Mouse (Mus musculus) liver, embryonic 14.5 days (tissue): ENCODE data around the gene Slc2a9. TPM values are rescaled to one million over a fixed set of nuclear protein-coding genes. Genes with fewer than 3 reads are reported as not detected.

Source experiments
- ATAC-seq: fragments of 200-750 bp; cut with Nextera tagmentation; 2 replicates; pipeline ENCODE4 v1.8.0; 2017; ENCODE audit warnings: moderate number of reproducible peaks, mild to moderate bottlenecking, moderate library complexity; ENCODE audit not compliant: insufficient read depth
- DNase-seq, 3 experiments: peaks; one replicate each; pipeline ENCODE4 v3.0.0-alpha.2; 2012 to 2013; ENCODE audit warnings: low read depth in 3 of 3, low spot score in 3 of 3
- H3K27ac ChIP-seq: fragments of 300-500 bp; sonication (generic); 2 replicates; pipeline ENCODE4 v1.5.1; 2014; ENCODE audit warnings: moderate library complexity, mild to moderate bottlenecking, control low read depth, inconsistent platforms
- H3K27me3 ChIP-seq: fragments of 300-500 bp; sonication (generic); 2 replicates; pipeline ENCODE4 v1.6.1; 2014; ENCODE audit warnings: mild to moderate bottlenecking, low read length, moderate library complexity; ENCODE audit not compliant: control insufficient read depth, insufficient read depth
- H3K36me3 ChIP-seq: fragments of 300-500 bp; sonication (generic); replicated peaks from 2 replicates; pipeline ENCODE4 v1.6.1; 2014; ENCODE audit warnings: low read depth; ENCODE audit not compliant: control insufficient read depth, insufficient read depth
- H3K4me1 ChIP-seq, 2 experiments: fragments of 200-500 bp in 1 of 2; fragments of 300-500 bp in 1 of 2; sonication (generic) in 1 of 2; replicated peaks; 2 replicates each; pipeline ENCODE4 v1.6.1; 2012 to 2014; ENCODE audit warnings: antibody characterized with exemption in 1 of 2, inconsistent platforms in 1 of 2, low read length in 1 of 2; ENCODE audit not compliant: control insufficient read depth in 2 of 2, insufficient read depth in 2 of 2
- H3K4me2 ChIP-seq: fragments of 300-500 bp; sonication (generic); 2 replicates; pipeline ENCODE4 v1.6.1; 2014; ENCODE audit warnings: low read depth, mild to moderate bottlenecking, control low read depth, moderate library complexity
- H3K4me3 ChIP-seq, 2 experiments: fragments of 200-500 bp in 1 of 2; fragments of 300-500 bp in 1 of 2; sonication (generic) in 1 of 2; 2 replicates each; pipeline ENCODE4 v1.5.1; 2012 to 2014; ENCODE audit warnings: low read depth in 2 of 2, low read length in 2 of 2, mild to moderate bottlenecking in 2 of 2, control low read depth in 1 of 2, inconsistent platforms in 1 of 2, moderate library complexity in 1 of 2; ENCODE audit not compliant: insufficient read depth in 1 of 2
- H3K9ac ChIP-seq: fragments of 300-500 bp; sonication (generic); replicated peaks from 2 replicates; pipeline ENCODE4 v1.6.1; 2014; ENCODE audit warnings: mild to moderate bottlenecking, control low read depth, moderate library complexity
- H3K9me3 ChIP-seq: fragments of 300-500 bp; sonication (generic); 2 replicates; pipeline ENCODE4 v1.6.1; 2016; ENCODE audit warnings: low read length, mixed read lengths; ENCODE audit not compliant: control insufficient read depth
- CTCF ChIP-seq: IDR thresholded peaks from 2 replicates; pipeline ENCODE4 v1.5.1; 2016; ENCODE audit warnings: antibody characterized with exemption, low read depth, control low read depth
- EP300 ChIP-seq: IDR thresholded peaks from 2 replicates; pipeline ENCODE4 v1.6.1; 2016; ENCODE audit warnings: antibody characterized with exemption, low read depth
- WGBS: fragments of 180-500 bp; shearing (Covaris S2); extraction: QIAGEN DNeasy Blood & Tissue Kit; methylation state at CpG from one replicate; pipeline ENCODE4 v1.1.7; 2014; ENCODE audit not compliant: insufficient replicate concordance; 5-methylcytosine and 5-hydroxymethylcytosine counted together
- polyA plus RNA-seq, 2 experiments: library from polyadenylated mRNA; depleted of rRNA in 1 of 2; stranded (reverse) in 1 of 2; unstranded in 1 of 2; fragments of >200 nt; fragmentation: Nextera tagmentation in 1 of 2; extraction: Ambion mirVana in 1 of 2; gene quantifications; 2 replicates each; pipeline versions ENCODE4 v1.2.1 to v1.2.3; 2012 to 2014

Slc2a9 gene
- polyA plus RNA-seq, 2 experiments, result 1.6 to 1.9 TPM

DNA sequence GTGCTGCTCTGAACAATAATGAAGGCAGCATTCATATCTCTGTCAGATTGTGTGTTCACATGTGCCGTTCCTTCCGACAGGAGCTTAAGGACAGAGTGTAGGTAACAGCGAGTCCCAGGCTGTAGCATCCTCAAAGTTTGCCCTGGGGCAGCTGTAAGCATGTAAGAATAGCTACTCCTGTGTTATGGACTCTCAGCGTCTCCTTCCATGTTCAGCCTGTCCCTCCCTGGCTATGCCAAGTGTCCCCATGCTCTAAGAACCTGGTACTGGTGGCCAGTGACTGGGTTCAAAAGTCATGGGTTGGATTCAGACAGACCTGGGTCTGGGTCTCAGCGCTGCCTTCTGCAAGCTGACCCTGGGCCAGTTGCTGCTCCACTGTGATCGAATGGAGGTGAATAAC lies 32.1 kb downstream of the Slc2a9 start:
- no peak for DNase-seq
- H3K4me2 ChIP-seq, result no peak overlapping the region
- TF ChIP-seq CTCF (no peak), EP300 (no peak)
- H3K4me3 ChIP-seq, result no peak overlapping the region
- no peak for ATAC-seq
- no peaks in the 10 kb centered on the region for H3K9me3 ChIP-seq
- no peak overlapping the region for H3K27ac ChIP-seq
- H3K36me3 ChIP-seq, result no peaks in the 10 kb centered on the region
- H3K9ac ChIP-seq, result no peak overlapping the region
- peaks cover 0 to 8% of the 10 kb centered on the region in 2 experiments; a peak in 1 of 4 replicates for H3K4me1 ChIP-seq
- no peaks in the 10 kb centered on the region for H3K27me3 ChIP-seq
- 67% methylated on average over 6 of the region's 6 CpGs for WGBS

DNA sequence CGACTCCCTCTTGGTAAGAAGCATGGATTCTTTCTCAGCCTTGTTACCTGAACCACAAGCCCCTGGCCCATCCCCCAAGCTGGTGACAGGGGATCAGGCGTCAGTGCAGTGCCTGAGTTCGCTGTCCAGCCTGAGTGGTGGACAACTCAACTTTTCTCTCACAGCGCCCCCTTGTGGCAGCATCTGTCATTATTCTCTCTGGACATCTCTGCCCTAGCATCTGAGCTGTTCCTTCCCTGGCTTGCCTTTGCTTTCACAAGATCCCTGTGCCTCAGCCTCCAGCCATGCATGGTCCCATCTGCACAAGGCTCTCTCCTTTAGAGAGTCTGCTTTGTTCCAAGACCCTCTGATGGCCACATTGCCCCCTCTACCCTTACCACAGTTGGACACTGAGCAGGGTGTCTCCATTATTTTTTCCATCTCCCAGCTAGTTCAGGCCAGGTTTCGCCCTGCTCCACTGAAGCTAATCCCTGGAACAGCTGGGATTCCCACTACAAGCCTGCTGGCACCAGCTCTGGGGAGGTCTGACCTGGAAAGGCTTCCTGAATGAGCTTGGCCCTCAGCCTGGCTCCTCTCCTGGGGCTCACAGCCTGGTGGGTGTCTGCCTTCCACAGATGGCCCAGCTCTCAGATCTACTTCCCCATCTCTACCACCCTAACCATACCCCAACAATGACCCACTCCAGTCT lies 32.9 kb downstream of the Slc2a9 start:
- no peaks in the 10 kb centered on the region for H3K36me3 ChIP-seq
- TF ChIP-seq CTCF (peak; percentile 93), EP300 (no peak)
- 24% methylated on average over 5 of the region's 5 CpGs for WGBS
- H3K27me3 ChIP-seq, result no peaks in the 10 kb centered on the region
- H3K4me2 ChIP-seq, result no peak overlapping the region
- H3K27ac ChIP-seq, result no peak overlapping the region
- no peaks in the 10 kb centered on the region for H3K9me3 ChIP-seq
- no peak overlapping the region for H3K4me3 ChIP-seq
- ATAC-seq (peak; percentile 43; the same call in 1 of the 2 replicates), DNase-seq (peak; percentile 39 to 45 (median 40))
- no peak overlapping the region for H3K9ac ChIP-seq
- peaks cover 0 to 8% of the 10 kb centered on the region in 2 experiments; a peak in 1 of 4 replicates for H3K4me1 ChIP-seq

- H3K4me3 ChIP-seq, result no peak overlapping the region
- H3K4me1 ChIP-seq, result peaks cover 0 to 8% of the 10 kb centered on the region in 2 experiments; a peak in 1 of 4 replicates
- H3K9ac ChIP-seq, result no peak overlapping the region
- no peaks in the 10 kb centered on the region for H3K36me3 ChIP-seq
- ATAC-seq (no peak), DNase-seq (no peak)
- no peak overlapping the region for H3K27ac ChIP-seq
- 46% methylated on average over 5 of the region's 5 CpGs for WGBS
- no peaks in the 10 kb centered on the region for H3K27me3 ChIP-seq
- no peak overlapping the region for H3K4me2 ChIP-seq
- no peak for TF ChIP-seq EP300
- TF ChIP-seq CTCF, result no peak
- H3K9me3 ChIP-seq, result no peaks in the 10 kb centered on the region
Observed at GRCm38 (mm10) chr5:38466569-38467110, 36.3 kb downstream of the Slc2a9 start.

DNA sequence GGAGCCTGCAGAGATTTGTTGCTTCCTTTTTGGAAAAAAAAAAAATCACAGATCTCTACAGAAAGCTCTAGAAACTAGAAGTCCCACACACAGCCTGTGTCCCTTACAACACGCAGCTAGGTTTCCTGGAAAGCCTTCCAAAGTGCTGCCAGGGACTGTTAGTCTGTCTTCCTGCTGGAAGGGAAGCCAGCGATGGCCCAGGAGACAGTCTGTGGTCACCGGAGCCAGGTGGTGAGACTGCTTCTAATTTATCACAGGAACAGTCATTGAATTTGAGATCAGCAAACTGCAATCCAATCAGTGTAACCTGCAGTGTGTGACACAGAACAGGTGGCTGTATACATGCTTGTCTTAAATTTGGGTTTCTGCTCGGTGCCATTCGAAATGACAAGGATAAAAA lies 41.7 kb downstream of the Slc2a9 start:
- H3K9me3 ChIP-seq, result no peaks in the 10 kb centered on the region
- no peak overlapping the region for H3K9ac ChIP-seq
- no peaks in the 10 kb centered on the region for H3K36me3 ChIP-seq
- no peak overlapping the region for H3K4me3 ChIP-seq
- no peaks in the 10 kb centered on the region for H3K27me3 ChIP-seq
- no peak overlapping the region for H3K27ac ChIP-seq
- ATAC-seq (no peak), DNase-seq (no peak)
- H3K4me1 ChIP-seq, result 0 out of 4 replicates have a peak, but pooled peaks cover 0 to under 1% of the 10 kb centered on the region in 2 experiments
- H3K4me2 ChIP-seq, result no peak overlapping the region
- TF ChIP-seq EP300 (no peak), CTCF (no peak)
- WGBS, result 64% methylated on average over 5 of the region's 5 CpGs

DNA sequence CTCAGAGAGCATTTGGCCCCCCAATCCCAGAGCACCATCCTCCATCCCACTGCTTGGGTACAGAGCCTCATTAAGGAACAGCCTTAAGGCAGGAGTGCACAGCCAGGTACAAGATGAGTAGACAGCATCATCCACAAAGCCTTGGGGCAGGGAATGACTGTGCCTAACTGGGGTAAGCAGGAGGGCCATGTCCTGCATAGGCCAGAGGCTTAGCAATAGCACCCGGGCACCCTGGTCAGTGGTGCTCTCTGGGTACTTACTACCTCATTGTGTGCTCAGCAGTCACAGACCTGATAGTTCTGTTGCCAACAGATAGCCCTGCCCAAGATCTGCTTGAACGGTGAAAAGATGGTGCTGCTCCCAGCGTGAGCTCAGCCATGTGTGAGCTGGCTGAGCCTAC lies 52.0 kb downstream of the Slc2a9 start:
- H3K9me3 ChIP-seq, result no peaks in the 10 kb centered on the region
- H3K36me3 ChIP-seq, result no peaks in the 10 kb centered on the region
- H3K4me2 ChIP-seq, result no peak overlapping the region
- 63% methylated on average over 3 of the region's 3 CpGs for WGBS
- no peak overlapping the region for H3K4me3 ChIP-seq
- H3K9ac ChIP-seq, result no peak overlapping the region
- TF ChIP-seq CTCF (no peak), EP300 (no peak)
- no peaks in the 10 kb centered on the region for H3K4me1 ChIP-seq
- no peak for DNase-seq
- no peak for ATAC-seq
- no peak overlapping the region for H3K27ac ChIP-seq
- no peaks in the 10 kb centered on the region for H3K27me3 ChIP-seq
